Mouse (Mus musculus) urinary bladder, postnatal 36 days (tissue): ENCODE data around the gene Ubac2.

Source experiments
- DNase-seq, 2 experiments: peaks; one replicate each; pipeline ENCODE4 v3.0.0; 2022; ENCODE audit warnings: low spot score in 2 of 2, mixed read lengths in 1 of 2

Ubac2 gene

DNA sequence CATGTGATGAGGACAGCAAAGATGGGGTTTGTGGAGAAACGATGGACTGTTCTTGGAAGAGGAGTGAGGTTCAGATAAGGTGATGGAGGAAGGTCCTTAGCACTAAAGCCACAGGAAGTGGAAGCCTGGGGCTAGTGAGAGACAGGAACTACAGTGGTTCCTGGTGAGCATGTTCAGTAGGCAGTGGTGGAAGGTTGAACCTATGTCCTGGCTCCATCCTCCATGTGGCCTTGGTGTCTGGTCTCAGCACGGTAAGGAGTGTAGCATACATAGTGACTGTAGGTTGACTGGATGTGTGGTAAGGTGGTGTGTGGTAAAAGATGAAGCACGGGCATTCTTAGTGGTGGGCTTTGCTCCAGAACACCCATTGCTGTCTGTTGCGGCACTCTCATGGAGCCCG is 71.5 kb downstream of the Ubac2 start:
- no peak for DNase-seq

DNA sequence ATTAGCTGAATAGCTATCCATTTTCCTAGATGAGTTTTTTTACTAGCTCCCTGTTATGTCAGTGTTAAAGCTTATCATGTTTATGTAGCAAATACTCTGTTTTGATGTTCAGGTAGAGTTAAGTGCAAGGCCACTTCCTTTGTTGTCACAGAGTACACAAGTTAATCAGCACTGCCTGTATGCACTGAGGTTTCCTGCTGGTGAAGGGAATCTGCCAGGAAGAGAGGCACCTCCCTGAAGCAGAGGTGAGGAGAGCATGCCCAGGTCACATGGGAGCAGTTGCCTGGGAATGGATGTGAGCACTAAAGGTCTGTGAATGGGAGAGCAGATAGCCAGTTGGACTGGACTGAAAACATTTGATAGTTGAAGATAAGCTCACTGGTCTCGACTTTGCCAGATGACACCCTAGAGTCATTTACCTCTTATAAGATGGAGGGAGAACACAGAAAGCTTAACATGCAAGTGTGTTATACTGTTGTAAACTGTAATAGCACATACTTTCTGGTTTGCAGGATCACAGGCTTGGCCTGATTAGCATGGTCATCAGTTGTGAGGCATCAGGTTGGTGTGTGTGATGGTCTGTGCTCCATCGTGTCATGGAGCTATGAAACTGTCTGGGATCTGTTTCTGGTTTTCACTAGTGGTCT is 73.1 kb downstream of the Ubac2 start:
- no peak for DNase-seq

DNA sequence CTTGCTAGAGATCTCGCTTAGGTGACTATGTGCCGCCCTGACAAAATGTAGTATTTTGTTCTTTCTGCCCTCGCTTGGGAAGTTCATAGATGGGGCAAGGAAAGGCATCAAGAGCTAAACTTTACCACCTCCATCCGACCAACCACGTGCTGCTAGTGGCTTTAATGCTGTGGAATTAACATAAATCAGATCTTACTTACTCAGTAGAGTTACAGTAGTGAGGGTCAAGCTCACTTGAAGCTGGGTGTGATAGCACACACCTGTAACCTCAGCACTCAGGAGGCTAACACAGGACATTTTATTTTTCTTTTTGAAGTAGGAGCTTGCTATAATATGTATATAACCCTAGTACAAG is 73.6 kb downstream of the Ubac2 start:
- no peak for DNase-seq

DNA sequence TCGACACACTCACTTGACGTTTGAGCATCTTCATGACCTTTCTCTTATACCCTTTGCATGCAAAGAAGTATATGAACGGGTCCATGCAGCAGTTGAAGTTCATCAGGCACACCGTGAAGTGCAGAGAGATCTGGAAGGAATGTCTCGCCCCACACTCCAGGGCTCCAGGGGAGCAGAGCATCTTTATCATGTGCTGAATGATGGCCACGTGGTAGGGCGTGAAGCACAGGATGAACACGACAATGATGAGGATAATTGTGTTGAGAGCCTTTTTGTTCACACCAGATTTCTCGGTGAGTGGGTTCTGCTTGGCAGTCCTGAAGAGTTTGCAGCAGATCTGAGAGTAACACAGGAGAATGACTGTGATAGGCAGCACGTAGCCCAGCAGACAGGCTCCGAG is 75.7 kb downstream of the Ubac2 start:
- DNase-seq, result no peak

DNA sequence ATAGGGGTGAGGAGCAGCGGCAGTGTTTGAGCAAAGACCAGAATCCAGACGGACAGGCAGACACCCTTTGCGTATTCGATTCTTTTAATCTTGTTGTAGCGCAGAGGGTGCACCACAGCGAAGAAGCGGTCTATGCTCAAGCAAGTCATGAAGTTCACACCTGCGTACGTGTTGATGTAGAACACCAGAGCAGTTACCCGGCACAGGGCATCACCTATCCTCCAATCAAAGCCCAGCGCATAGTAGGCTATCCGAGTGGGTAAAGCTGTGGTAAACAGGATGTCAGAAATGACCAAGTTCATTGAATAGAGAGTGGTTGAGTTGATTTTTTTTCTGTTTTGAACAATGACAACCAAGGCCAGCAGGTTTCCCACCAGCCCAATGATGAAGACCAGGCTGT is 76.2 kb downstream of the Ubac2 start:
- DNase-seq, result no peak

DNA sequence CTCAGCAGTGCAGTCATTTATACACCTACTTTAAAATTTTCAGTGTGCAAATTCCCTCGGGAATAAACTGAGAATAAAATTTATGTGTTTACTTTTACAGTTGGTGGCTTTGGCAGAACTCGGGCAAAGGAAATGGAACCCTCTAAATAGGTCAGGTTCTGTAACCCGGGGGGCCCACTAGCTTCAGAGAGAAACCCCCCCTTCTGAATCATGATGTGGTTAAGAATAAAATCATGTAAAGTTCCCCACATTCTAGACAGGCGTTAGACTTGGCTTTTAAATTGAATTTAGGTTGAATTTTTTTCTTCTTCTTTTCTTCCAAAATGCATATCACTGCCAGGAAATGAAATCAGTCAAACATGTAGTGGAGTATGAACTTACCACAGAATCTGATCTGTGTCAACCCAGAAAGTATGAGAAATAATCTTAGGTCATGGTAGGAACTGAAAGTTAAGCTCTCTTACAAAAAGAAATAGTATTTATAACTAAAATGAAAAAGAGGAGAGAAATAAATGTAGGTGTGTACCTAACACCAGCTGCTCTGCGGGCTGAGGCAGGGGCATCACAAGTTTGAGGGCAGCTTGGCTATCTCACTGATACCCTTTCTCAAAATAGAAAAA is 76.9 kb downstream of the Ubac2 start:
- no peak for DNase-seq

DNA sequence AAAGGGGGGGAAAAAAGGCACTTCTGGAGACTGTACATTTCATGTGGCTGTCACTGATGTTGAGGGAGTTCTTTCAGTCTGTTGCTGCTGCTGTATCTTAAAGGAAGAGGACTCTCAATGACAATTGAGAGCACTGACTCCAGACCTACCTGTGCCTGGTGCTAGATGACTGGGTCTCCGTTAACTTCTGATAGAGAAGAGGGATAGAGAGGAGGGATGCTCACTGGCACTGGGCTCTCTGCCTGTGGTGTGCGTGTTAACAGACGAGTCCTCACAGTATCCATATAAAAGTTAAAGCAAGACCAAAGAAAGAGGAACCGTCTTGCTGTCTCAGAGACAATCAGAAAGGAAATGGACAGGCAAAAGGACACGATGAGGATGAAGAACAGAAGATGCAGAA is 77.9 kb downstream of the Ubac2 start:
- DNase-seq, result no peak

DNA sequence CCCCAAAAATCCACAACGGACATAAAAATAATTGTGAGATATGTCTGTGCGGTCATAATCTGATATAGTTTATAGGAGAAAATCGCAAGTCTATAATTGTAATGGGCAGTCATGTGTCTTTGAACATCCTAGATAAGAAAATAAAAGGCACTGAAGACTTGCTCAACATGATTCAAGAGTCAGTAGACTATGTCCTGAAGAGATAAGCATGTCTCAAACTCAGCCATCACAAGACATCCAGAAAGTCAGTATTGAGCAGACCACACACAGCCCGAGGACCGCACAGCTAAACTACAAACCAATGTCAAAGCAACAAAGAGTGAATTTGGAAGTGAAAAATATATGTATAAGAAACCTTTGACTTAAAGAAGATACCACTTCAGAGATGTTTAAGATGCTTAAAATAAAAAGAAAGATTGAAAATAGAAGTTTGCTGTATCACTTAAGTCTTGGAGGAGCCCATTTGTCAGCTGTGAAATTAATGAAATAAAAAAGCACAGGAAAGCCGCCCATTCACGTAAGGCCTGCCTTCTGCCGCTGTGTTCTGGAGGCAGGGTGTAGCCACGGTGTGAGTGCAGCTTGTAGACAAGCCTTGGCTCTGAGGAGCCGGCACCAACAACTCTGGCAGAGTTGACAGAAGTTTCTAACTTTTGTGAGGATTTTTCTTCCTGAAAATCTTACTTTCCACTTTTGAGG is 78.9 kb downstream of the Ubac2 start:
- DNase-seq, result no peak

DNA sequence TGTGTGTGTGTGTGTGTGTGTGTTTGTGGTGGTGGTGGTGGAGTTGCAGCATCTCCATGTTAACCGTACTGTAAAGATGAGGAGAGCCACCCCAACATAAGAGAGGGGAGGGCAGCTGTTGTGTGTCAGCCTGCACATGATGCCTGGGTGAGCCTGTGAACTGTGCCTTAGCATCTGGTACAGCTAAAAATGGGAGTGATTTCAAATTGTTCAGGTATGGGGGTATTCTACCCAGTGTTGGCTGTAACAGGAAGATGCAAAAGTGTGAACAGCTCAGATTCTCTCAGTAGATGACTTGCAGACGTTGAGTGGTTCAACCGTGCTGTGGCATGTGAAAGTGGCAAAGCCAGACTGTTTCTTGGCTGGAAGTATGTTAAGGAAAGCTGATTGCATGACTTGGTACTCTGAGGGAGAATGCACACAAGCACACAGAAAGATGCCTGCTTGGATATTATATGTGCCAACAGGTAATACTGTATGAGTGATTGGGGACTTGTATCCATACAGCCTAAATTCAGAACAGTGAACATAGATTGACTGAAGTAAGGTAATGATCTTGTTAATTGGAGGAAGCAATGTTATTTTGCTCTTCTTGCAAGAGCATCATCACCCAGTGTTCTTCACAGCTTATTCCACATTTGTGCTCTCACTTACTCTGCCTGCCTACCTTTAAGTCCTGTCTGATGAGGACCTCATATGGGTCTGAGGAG is 79.8 kb downstream of the Ubac2 start:
- DNase-seq, result no peak

DNA sequence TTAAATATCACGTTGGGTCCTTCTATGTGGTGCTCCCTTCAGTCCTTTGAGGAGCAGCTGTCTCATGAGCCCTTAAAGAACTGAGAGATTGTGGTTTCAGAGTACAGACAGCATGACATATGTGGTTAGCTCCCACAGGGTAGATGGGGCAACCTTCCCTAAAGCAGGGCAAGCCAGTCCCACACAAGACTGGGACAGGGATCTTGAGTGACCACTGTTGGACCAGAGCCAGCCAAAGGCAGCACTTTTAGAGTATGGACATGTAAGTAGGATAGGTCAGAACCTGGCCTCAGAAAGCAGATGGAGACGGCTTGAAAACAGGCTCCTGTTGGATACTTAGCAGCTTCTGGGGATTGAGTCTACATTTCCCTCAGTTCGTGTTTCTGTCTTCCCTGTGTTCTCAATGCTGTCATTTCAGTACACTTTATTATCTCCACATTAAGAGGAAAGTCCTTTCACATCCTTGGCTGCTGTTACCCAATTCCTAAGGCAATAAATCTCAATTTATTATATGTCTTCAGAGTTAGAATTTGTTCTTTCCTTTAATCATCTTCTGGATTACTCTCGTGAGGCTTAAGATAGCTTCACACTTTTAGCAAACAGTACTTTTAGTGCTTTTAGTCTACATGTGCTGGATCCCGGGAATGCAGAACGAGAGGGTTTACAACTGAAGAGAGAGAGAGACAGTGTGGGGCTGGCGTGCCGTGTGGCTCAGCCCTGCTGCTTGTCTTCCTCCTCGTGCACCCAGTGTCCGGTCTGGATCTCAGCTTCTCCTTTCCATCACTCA is 80.5 kb downstream of the Ubac2 start:
- no peak for DNase-seq

DNA sequence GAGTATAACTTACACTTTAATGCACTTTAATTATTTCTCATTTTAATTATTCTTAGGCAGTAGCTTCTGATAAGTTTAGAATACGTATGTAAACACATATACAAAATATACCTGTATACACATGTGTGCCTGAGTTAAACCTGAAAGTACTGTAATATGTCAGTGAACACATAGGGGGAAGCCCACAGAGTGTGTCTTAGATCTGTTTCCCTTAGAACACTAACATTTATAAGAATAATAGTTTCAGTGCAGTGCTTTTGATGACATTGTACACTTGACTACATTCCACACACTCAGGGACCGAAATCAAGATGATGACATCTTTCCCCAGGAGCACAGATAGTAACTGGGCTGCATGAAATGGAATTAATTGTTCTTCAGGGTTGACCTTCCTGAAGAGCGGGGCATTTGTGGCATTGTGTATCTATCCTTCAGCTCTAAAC is 81.1 kb downstream of the Ubac2 start:
- DNase-seq, result no peak

DNA sequence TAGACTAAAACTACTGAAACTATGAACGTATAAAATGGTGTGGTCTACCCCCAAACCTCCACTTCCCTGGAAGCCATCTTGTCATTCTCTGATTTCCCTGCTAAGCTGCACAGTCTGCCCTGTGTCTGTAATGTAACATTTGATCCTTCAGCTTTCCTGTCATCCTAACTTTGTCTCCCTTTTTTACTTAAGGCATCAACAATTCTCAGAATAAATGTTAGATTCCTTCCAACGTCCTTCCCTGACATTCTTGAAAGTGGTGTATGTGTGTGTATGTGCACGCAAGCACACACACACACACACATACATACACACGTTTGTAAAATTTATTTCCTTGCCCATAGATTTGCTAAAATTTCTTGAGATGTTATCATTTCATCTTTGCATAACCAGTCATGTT is 81.6 kb downstream of the Ubac2 start:
- DNase-seq, result no peak

DNA sequence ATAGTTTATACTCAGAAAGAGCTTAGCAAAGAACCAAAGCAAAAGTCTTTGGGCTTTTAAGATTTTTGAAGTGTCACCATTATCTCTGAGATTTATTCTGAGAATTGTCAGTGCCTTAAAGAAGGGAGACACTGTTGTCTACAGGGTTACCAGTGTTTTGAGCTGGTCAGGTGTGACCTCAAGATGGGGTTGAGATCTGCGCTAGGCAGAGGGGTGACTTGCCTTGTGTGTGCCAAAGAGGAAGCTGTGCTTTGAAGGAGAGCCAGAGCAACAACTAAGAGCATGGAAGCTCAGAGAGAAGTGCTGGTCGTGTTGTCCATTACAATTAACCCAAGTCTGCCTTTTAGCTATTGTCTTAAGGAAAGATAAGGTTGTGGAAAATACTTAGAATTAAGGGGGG is 82.1 kb downstream of the Ubac2 start:
- no peak for DNase-seq

DNA sequence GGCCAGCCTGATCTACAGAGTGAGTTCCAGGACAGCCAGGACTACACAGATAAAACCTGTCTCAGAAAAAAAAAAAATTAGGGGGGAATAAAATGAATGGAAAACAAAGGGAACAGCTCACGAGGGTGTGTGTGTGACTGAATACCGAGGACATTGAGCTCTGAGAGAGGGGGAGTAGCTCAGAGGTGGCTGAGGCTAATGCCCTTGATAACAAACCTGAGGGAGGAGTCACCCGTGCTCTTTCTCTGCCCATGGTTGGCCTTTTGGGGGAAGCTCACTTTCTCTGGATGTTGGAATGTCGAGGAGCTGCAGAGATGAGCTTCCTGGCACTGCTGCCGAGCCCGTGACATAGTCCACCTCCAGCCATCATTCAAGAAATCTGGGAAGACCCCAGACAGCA is 82.6 kb downstream of the Ubac2 start:
- DNase-seq, result no peak

DNA sequence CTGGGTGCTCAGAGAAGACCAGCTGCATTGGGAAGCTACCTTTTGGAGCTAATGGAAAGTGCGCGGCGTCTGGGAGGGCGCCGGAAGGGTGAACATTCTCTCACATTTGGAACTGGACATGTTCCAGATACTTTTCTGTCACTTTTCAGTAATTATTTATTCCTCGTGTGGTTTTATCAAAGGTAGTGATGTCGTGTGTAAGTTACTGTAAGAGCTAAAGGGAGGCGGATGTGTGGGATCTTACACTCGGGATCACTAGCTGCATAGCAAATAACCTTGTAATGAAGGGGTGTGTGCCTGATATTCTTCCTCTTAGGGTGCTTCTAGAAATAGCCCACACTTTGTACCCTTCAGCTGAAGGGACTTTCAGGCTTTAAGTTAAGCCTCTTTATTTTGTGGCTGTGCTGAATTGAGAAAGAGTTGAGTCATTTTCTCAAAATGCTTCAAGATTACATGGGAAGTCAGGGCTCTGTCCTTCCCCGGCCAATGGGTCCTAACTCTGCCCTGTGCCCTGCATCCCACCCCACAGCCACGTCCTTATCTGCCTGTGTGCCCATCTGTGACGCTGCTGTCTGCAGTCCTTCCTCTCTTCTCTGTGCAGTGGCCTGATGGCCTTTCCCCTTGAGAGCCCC is 83.2 kb downstream of the Ubac2 start:
- no peak for DNase-seq

DNA sequence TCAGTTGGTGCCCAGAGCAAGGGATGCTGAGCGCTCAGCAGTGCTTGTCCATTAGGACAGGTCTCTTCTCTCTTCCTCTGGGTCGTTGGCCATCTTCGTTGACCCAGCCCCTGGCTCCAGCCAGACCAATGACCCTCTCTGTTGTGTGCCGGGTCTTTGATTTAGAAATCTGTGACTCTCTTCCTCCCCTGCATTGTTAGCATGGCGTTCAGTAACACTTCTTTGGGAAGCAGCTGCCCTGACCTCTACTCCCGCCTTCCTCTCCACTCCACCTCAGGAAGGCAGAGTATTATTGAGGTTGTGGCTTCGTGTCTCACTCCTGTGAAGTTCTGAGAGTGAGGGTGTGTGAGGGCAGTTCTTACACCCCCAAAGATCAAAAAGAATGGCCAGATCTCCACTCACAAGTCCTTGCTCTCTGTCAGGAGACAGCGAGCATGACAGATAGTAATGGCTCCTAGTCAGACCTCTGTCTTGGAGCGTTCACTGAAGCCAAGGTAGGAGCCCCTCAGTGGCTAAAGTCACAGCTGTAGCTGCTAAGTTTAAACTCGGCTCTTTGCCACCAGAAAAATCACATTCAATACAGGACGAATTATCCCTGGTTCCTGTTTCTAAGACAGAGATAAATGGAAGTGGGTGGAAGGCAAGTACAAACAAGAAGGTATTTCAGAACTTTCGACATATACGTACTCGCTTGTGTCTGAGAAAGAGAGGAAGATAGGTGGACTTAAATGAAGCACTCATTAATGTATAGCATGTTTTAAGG is 83.9 kb downstream of the Ubac2 start:
- DNase-seq, result no peak

DNA sequence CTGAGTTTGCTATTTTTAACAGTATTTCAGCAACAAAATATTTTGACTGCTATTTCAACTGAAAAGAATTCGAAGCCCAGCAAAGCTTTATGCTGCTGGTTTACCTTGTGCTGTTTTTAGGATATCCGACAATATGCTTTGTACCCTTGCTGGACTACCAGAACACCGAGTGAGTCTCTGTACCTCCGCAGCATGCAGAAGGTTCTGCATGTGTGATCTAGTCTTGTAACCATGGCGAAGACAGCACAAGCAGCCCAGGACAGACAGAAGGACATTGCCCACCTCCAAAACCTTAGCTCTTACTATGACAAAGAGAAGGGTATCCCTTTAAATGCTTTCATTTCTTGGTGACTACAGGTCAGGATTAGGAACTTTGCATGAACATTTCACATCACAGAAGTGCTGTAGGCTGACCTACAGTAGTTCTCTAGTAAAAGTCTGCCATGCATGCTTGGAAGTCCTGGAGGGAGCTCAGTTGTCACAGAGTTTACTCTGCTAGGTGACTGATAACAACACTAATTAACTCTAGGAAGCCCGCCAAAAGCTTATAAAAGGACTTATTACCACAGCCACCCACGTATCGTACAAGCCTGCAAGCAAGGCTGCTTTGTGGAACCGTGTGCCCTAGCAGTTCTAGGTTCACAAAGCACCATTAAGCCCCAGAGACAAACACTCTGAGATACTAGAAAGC is 85.0 kb downstream of the Ubac2 start:
- no peak for DNase-seq

DNA sequence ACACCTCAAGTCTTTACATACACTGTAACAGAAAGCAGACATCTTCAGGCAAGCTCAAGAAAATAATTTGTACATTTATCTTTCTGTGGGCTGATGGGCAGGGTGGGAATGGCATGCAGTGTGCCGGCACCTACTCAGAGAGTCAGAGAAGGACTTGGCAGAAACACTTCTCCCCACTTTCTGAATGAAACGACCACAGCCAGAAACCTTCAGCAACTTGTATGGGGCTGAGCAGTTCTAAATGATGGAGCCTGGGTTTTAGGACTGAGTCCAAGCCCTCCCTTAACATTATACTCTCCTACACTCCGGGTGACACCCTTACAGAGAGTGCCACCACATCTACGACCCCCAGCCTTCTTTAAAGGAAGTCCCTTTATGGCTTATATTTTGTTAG is 85.5 kb downstream of the Ubac2 start:
- DNase-seq, result no peak

DNA sequence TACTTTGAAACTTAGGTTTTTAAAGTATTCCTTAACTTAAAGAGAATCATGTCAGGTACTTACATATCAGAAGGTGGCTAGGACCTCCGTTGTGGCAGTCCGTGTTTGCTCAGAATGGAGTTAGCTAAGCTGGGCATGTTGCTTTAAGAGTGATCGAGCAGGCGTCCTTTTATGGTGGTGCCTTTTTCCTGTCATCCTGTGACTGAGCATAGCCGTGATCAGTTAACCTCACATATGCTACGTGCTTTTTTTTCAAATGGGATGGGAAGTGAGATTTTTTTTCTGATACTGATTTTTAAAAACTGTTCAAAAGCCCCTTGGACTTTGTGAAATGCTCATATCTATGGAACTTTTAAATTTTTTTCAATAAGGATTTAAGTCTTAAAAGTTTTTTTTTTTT is 86.6 kb downstream of the Ubac2 start, which contains the start of gene Gpr183:
Gene Gpr183, minus strand, starts transcription at position 206 of the 400 bp plus-strand sequence.
- no peak for DNase-seq

DNA sequence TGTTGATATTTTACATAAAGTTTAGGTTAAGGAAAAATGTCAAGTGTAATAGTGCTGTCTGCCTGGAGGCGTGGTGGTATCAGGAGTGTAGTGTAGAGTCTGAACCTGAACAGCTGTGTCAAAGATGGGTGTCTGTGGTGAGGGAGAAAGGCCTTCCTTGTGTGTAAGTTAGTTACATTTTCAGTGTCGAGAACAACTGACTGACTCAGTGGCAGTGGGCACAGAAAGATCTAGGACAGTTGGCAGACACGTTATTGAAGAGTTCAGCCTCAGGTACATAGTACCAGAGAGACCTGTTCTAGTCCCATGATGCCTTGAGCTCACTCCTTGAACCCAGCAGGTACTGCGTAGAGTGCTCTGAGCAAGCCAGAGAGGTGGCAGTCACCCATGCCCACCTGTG is 87.0 kb downstream of the Ubac2 start:
- no peak for DNase-seq
